In the genomic region with DNA sequence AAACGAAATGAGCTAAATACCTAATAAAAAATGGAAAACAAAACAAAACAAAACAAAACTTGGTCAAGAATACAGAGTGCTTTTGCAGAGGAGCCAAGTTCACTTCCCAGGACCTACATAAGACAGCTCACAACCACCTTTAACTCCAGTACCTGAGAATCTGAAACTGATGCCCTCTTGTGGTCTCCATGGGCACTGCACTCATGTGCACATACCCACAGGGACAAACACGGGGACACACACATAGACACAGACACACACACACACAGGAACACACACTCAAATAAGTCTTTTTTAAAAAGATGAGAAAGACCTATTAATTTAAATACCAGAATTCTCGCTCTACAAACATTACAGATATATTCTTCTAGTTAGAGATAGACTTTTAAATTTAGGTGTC, we compare ENCODE assay signal across 13 mouse cellular contexts.
DNase-seq lines count a peak whose midpoint lies in the region; ATAC-seq and TF ChIP-seq lines count a peak whose summit lies in the region.
"Had no signal": no experiment of that assay in that cellular context is flagged by ENCODE, and none has a peak within 500 bp of the region (broad histone marks: within the 10 kb centered on the region; RNA-seq: fewer than 3 reads in every experiment).

No protein-coding gene starts in this region.

- no peak overlapping the region for H3K4me2 ChIP-seq in forebrain, postnatal 0 days (ENCODE audit: low read depth)
- H3K4me2 ChIP-seq in forebrain, embryonic 16.5 days (ENCODE audit: low read length): no peak overlapping the region
- H3K4me2 ChIP-seq: heart, embryonic 15.5 days; intestine, embryonic 15.5 days; neural tube, embryonic 15.5 days had no signal

- TF ChIP-seq RAD21 in MEL (IDR thresholded peaks at IDR 0.05; ENCODE audit: low read depth, low read length): peak; percentile 4

- no peak overlapping the region for H3K4me3 ChIP-seq in forebrain, postnatal 0 days (ENCODE audit: low read depth, low read length)
- H3K4me3 ChIP-seq in forebrain, embryonic 16.5 days (replicated peaks; ENCODE audit: low read length): no peak overlapping the region
- no peak overlapping the region for H3K4me3 ChIP-seq in lung, adult 2 months (replicated peaks; ENCODE audit: extremely low read depth, low read depth, low read length)
- H3K4me3 ChIP-seq in MEL (ENCODE audit: control insufficient read depth in 1 of 2, insufficient read depth in 1 of 2, low read depth in 2 of 2, low read length in 2 of 2): no peak overlapping the region
- H3K4me3 ChIP-seq: erythroblast, embryonic 14.5 days; heart, embryonic 15.5 days; intestine, embryonic 15.5 days; neural tube, embryonic 15.5 days had no signal

- H3K9ac ChIP-seq in forebrain, postnatal 0 days: no peak overlapping the region
- H3K9ac ChIP-seq in forebrain, embryonic 16.5 days (replicated peaks; ENCODE audit: low read depth, low read length): no peak overlapping the region
- H3K9ac ChIP-seq in MEL (ENCODE audit: control insufficient read depth, low read depth, low read length, poor library complexity, severe bottlenecking): no peak overlapping the region
- H3K9ac ChIP-seq: heart, embryonic 15.5 days; intestine, embryonic 15.5 days; neural tube, embryonic 15.5 days had no signal

- H3K9me3 ChIP-seq in forebrain, postnatal 0 days (ENCODE audit: low read length): no peaks in the 10 kb centered on the region
- no peaks in the 10 kb centered on the region for H3K9me3 ChIP-seq in forebrain, embryonic 16.5 days (ENCODE audit: control insufficient read depth, low read length)
- H3K9me3 ChIP-seq in MEL (replicated peaks; ENCODE audit: insufficient read depth, low read length): no peaks in the 10 kb centered on the region
- H3K9me3 ChIP-seq: heart, embryonic 15.5 days; intestine, embryonic 15.5 days; neural tube, embryonic 15.5 days had no signal

- TF ChIP-seq POLR2A in lung, adult 2 months (IDR thresholded peaks at IDR 0.05; ENCODE audit: borderline replicate concordance, extremely low read depth, low read depth, low read length): no peak
- no peak for TF ChIP-seq POLR2A in MEL (IDR thresholded peaks at IDR 0.05; ENCODE audit: control insufficient read depth in 1 of 2, insufficient read depth in 1 of 2, low read depth in 1 of 2, low read length in 2 of 2, poor library complexity in 1 of 2)

- H3K4me1 ChIP-seq in forebrain, postnatal 0 days (ENCODE audit: insufficient read depth): no peaks in the 10 kb centered on the region
- H3K4me1 ChIP-seq in forebrain, embryonic 16.5 days (replicated peaks; ENCODE audit: control insufficient read depth, insufficient read depth, low read length): peaks cover 7% of the 10 kb centered on the region
- H3K4me1 ChIP-seq in lung, adult 2 months (ENCODE audit: control insufficient read depth, insufficient read depth, low read length): peaks cover 8% of the 10 kb centered on the region
- H3K4me1 ChIP-seq in MEL (ENCODE audit: control insufficient read depth in 1 of 2, insufficient read depth in 2 of 2, low read length in 2 of 2): no peaks in the 10 kb centered on the region

- H3K27me3 ChIP-seq in forebrain, postnatal 0 days (ENCODE audit: insufficient read depth, low read length): no peaks in the 10 kb centered on the region
- H3K27me3 ChIP-seq in forebrain, embryonic 16.5 days (replicated peaks; ENCODE audit: control insufficient read depth, insufficient read depth, low read length): no peaks in the 10 kb centered on the region
- no peaks in the 10 kb centered on the region for H3K27me3 ChIP-seq in MEL (ENCODE audit: control insufficient read depth in 1 of 2, insufficient read depth in 2 of 2, low read length in 2 of 2)
- no peaks in the 10 kb centered on the region for H3K27me3 ChIP-seq in splenic B cell, adult 2 months (ENCODE audit: control insufficient read depth, insufficient read depth, low read length, poor library complexity, severe bottlenecking)
- H3K27me3 ChIP-seq: heart, embryonic 15.5 days; intestine, embryonic 15.5 days; neural tube, embryonic 15.5 days had no signal

- no peak for ATAC-seq in forebrain, postnatal 0 days
- ATAC-seq in forebrain, embryonic 16.5 days: no peak
- ATAC-seq: intestine, embryonic 15.5 days had no signal

- DNase-seq in forebrain, postnatal 0 days: no peak
- DNase-seq in lung, adult 2 months: no peak
- no peak for DNase-seq in lung, postnatal 25 days (ENCODE audit: low spot score)
- peak; percentile 64 for DNase-seq in MEL (ENCODE audit: low read depth, low spot score)
- peak; percentile 39 for DNase-seq in splenic B cell, adult 2 months (ENCODE audit: low read depth, low spot score)
- DNase-seq in MN1 (ENCODE audit: low spot score): no peak
- DNase-seq in cerebellum, postnatal 36 days: no peak
- DNase-seq: adrenal gland, postnatal 14 days had no signal

- TF ChIP-seq EP300 in MEL (IDR thresholded peaks at IDR 0.05; ENCODE audit: low read depth in 1 of 2, low read length in 2 of 2): no peak

- no peaks in the 10 kb centered on the region for H3K79me2 ChIP-seq in MEL (ENCODE audit: control insufficient read depth, insufficient read depth, low read length, poor library complexity)

- 97% methylated on average over 3 of the region's 3 CpGs for WGBS in forebrain, postnatal 0 days
- 96% methylated on average over 3 of the region's 3 CpGs for WGBS in forebrain, embryonic 16.5 days
- 92% methylated on average over 3 of the region's 3 CpGs for WGBS in lung, adult 2 months

- H3K27ac ChIP-seq in forebrain, postnatal 0 days (ENCODE audit: low read depth, low read length): no peak overlapping the region
- no peak overlapping the region for H3K27ac ChIP-seq in forebrain, embryonic 16.5 days (ENCODE audit: low read length)
- H3K27ac ChIP-seq in MEL (ENCODE audit: control insufficient read depth, low read depth, low read length): no peak overlapping the region
- H3K27ac ChIP-seq: heart, embryonic 15.5 days; intestine, embryonic 15.5 days; neural tube, embryonic 15.5 days had no signal

- H3K36me3 ChIP-seq in forebrain, postnatal 0 days (ENCODE audit: insufficient read depth): no peaks in the 10 kb centered on the region
- no peaks in the 10 kb centered on the region for H3K36me3 ChIP-seq in forebrain, embryonic 16.5 days (ENCODE audit: control insufficient read depth, insufficient read depth)
- peaks cover 0 to 14% of the 10 kb centered on the region in 2 experiments; a peak in 2 of 4 replicates for H3K36me3 ChIP-seq in MEL (ENCODE audit: control insufficient read depth in 1 of 2, insufficient read depth in 2 of 2, low read length in 2 of 2)
- no peaks in the 10 kb centered on the region for H3K36me3 ChIP-seq in splenic B cell, adult 2 months (ENCODE audit: control insufficient read depth, insufficient read depth, low read length, poor library complexity, severe bottlenecking)
- H3K36me3 ChIP-seq: heart, embryonic 15.5 days; intestine, embryonic 15.5 days; neural tube, embryonic 15.5 days had no signal

- peak; percentile 60 for TF ChIP-seq CTCF in forebrain, postnatal 0 days (IDR thresholded peaks at IDR 0.05; ENCODE audit: low read depth)
- TF ChIP-seq CTCF in lung, adult 2 months (IDR thresholded peaks at IDR 0.05; ENCODE audit: insufficient read depth, low read length): peak; percentile 31; the same call in 1 of the 2 replicates
- TF ChIP-seq CTCF in MEL (IDR thresholded peaks at IDR 0.05 in 2 of 3, conservative IDR thresholded peaks at IDR 0.05 in 1 of 3; ENCODE audit: control insufficient read depth in 1 of 3, insufficient read depth in 1 of 3, low read depth in 2 of 3, low read length in 3 of 3, poor library complexity in 1 of 3, severe bottlenecking in 1 of 3): peak; percentile 54 to 67 (median 63)

TF ChIP-seq in MEL, 35 proteins besides CTCF, POLR2A, EP300 and RAD21:
- TF ChIP-seq TAL1 (IDR thresholded peaks at IDR 0.05; ENCODE audit: low read length): no peak
- peak; percentile 51 for TF ChIP-seq SMC3 (IDR thresholded peaks at IDR 0.05; ENCODE audit: low read depth, low read length)

Comparison
In these comparisons a context has a peak if more than half of its experiments do, and no peak if none do; other contexts are left out.
1. DNase-seq: peak in MEL (single experiment) and splenic B cell, adult 2 months (single experiment); none in forebrain, postnatal 0 days (single experiment), lung, adult 2 months (single experiment), lung, postnatal 25 days (single experiment), MN1 (single experiment) and cerebellum, postnatal 36 days (0 of 2).
2. Peak in every context shown above with its lines, with median percentiles within 50 percentile points of each other: CTCF ChIP-seq.